Mouse (Mus musculus) stomach, postnatal 0 days (tissue): Measurements from ENCODE around the gene Gm1553.

ENCODE experiments used
- CTCF ChIP-seq: IDR thresholded peaks from 2 replicates; pipeline ENCODE4 v1.5.1; 2016; ENCODE audit warnings: antibody characterized with exemption, low read depth, mild to moderate bottlenecking, moderate library complexity
- EP300 ChIP-seq: optimal IDR thresholded peaks from 2 replicates; pipeline ENCODE3; 2016; ENCODE audit warnings: antibody characterized with exemption

DNA sequence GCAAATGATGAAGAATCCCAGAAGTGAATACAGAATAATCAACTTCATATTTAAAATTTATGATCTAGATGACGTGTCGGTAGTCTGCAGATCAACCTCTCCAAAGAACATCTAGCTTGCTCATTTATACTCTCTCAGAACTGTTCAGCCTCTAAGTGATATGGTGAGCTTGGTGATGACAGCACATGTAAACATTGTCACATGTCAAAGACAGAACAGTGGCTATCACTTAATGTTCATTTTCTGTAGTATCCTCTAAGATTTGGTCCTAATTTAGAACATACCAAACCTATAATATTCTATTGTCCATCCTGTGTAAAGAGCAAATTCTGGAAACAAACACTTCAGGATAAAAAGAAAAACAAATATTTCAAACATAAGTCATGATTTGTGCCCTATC is at the start of gene Gm1553:
- no peak for TF ChIP-seq CTCF
- no peak for TF ChIP-seq EP300
